Mouse (Mus musculus) ES-CJ7 (cell line): ENCODE results near the gene Zmynd15.
"Not testable (repeated sequence)": the region's sequence is repeated elsewhere in the genome, so short reads cannot be mapped to it uniquely, and the experiment has no call there.

ENCODE experiments used
- DNase-seq: peaks from one replicate; pipeline ENCODE4 v3.0.0; 2011; ENCODE audit warnings: low read depth, low spot score

Gene Zmynd15

DNA sequence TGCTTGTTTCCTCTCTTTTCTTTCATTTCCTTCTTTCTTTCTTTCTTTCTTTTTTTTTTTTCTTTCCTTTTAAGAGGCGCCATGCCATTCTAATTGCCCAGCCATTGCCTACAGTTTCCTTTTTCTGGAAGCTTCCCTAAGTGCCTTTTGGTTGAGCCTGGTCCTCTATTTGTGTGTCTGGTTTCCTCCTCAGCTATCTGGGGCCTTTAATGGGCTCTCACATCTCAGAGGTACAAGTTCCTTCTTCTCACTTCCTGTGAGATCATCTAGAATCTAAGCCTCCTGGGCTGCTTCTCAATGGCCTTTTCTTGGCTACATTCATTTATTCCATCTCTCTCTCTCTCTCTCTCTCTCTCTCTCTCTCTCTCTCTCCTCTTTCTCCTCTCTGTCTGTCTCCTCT is 11.9 kb upstream of the Zmynd15 start:
- no peak for DNase-seq

DNA sequence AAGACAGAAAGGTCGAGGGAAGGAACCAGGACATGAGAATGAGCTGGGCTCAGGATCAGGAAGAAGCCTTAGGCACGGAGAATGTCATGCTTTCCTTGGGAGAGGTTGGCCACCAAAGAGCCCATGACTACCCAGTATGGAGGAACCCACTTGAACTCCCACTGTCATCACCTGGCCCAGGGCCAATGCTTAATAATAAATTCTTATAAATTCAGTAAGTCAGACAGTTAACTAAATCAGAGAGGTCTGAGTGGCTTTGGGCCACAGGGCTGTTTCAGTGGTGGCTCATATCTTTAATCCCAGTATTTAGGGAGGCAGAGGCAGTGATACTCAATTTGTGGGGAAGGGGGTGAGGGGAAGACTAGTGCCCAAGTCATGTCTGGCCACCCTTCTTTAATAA is 8.3 kb upstream of the Zmynd15 start:
- no peak for DNase-seq

DNA sequence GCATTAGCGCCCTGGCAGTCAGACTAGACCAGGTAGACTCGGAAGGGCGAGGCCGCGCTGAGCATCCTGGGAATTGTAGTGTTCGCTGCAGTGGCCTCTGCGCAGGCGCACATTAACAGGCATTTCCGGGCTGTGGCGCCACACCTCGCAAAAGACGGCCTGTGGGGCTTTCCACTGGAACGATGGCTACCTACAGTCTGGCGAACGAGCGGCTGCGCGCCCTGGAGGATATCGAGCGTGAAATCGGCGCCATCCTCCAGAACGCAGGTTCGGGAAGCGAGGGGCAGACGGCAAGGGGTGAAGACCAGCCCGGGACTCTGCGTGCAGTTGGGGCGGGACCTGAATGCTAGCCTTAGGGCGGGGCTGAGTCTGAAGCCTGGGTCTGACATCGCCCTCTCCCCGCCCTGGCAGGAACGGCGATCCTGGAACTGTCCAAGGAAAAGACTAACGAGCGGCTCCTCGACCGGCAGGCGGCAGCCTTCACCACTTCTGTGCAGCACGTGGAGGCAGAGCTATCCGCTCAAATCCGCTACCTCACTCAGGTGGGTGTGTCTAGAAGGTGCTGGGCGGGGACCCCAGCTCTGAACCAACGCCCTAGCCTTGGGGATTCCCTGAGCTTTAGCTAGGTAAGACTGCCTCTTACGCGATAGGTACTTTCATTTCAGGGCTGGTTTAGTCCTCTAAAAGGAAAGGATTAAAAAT is 7.3 kb upstream of the Zmynd15 start, which contains the start of gene Med11:
TSS of gene Med11 (plus strand) at position 123 of the 702 bp plus-strand sequence.
- peak; percentile 99 for DNase-seq

DNA sequence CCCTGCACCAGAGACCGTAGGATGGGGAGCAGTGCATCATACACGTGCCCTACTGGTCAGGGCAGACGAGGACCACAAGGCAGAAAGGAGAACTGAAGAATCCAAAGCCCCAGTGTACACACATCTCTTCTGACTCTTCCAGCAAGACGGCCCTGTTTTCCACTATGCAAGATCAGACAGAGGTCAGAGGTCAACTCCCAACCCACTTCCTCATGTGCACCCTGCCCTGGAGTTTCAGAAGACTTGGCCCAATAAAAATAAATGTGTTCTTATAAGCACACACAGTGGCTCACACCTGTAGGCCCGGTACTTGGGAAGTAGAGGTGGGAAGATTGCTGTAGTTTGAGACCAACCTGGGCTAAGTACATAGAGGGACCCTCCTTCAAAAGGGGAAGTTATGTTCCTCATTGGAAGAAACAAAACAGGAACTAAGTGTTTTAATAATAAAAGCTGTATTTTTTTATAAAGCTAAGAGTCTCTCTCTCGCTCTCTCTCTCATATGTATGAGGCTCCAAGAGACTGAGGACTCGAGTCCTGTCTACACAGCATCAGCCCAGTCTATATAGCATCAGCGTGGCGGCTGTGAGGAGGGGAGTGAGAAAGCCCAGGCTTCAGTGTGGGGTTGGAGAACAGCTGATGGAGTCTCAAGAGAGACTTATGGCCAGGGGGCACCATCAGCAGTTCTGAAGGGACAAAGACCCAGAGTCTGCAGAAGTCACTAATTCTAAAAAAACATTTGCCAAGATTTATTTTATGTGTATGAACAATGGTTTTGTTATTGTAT is 5.8 kb upstream of the Zmynd15 start:
- no peak for DNase-seq

DNA sequence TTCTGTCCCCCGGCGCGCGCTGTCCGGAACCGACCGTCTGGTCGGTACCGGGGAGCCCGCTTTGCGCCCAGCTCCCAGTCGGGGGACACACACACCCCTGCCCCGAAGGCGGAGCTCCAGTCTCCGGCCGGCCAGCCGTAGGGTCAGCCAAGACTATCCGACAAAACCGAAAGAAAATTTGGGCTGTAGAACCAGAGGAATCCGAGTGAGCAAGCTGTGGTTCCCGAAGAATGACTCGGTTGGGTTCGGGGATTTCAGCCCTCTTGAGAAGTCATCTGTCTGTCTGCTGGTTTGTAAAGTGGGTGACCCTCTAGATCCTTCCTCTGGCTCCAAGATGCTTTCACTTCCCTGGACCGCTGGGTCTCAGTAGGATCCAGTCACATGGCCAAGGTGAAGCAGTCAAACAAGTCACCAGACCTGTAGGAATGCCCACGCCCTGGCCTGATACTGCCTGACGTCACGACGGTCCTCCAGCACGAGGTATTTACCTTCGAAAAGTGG is 418 bp downstream of the Zmynd15 start, which contains the start of gene Cxcl16:
TSS of gene Cxcl16 (minus strand) at position 384 of the 501 bp plus-strand sequence.
- peak; percentile 72 for DNase-seq

DNA sequence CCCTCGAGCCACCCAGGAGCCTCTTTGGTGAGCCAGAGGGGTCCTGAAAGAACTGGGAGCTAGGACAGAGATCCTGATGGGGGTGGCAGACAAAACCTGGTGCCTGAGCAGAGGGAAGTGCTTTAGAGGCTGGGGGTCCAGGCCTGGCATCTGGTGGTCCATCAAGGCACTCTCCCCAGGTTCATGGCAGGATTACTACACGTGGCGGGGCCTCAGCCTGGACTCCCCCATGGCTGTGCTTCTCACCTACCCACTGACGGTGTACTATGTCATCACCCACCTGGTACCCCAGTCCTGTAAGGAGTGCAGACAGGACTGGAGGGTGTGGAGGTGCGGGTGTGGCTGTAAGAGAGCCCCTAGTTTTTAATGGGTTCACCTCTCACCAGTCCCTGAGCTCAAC is 4.7 kb downstream of the Zmynd15 start:
- DNase-seq = no peak

DNA sequence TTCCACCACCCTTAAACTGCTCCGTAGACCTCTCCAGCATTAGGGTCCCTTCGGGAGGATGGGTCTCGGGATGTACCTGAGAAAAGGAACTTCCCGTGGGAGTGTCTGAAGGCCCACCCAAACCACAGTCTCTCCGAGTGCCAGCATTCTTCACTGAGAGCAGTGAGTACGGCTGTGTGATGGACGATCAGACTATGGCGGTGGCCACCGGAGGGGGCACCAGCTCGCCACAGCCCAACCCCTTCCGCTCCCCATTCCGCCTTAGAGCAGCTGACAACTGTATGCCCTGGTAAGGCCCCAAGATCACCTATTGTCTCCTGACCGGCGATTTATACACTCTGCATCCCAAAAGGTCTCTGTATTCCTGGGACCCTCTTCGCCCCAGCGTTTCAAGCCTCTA is 6.0 kb downstream of the Zmynd15 start:
- peak; percentile 34 for DNase-seq

DNA sequence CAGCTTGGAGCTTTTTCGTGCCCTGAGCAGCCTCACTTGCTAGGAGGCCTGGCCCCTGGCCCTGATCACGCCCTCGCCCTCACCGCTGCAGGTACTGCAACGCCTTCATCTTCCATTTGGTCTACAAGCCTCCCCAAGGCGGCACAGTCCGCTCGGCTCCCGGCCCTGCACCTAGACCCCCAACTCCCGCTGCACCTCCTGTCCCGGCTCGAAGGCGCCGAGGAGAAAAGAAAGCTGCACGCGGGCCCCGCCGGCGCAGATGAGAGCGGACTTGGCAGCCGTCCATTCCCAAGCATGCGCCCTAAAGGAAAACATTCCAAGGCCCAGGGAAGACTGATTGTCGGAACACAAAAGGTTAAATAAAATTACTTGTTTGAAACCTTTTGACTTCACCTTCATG is 6.6 kb downstream of the Zmynd15 start:
- no peak for DNase-seq

DNA sequence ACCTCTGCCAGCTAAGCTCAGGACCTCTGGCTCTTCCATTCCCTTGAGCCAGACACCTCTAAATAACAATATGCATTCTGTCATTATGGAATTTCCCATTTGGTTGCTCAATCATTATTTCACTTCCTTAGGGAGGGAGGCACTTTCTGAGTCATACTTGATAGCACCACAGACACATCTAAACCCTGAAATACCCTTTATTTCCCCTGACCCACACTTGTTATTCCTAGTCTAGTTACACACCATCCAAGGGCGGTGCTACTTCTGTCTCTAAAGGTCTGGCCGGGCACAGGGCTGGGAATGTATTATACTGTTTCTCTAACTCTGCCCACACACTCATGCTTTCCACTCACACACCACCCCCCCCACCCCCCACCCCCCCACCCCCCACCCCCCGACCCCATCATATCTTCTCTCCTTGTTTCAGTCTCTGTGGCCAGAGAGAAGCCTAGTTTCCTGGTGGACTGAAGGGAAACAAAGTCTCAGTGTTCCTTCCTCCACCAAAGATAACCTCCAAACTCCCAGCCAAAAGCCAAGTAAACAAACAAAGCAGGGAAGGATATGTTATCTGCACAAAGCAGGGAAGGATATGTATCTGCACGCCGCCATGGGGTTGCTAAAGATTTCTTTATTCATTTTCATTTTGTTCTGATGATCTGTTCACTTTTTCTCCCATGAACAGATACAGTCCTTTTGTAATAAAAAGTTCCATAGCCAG is 8.8 kb downstream of the Zmynd15 start:
- no peak for DNase-seq

DNA sequence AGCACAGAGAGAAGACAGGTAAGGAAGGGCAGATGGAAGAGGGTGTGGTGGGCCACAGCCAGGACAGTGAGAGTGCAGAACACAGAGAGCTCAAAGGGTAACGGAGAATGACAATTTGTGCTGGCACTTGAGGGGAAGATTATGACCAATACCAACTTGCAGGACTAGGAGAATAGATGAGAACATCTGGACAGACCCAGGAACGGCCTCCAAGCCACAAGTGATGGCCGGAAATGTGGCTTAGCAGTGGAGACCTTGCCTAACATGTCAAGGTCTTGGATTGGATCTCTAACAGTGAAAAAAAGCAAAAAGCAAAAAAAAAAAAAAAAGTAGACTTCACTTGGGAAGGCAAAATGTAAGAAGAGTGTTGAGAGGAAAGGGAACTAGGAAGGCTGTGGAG is 10.5 kb downstream of the Zmynd15 start:
- no peak for DNase-seq

DNA sequence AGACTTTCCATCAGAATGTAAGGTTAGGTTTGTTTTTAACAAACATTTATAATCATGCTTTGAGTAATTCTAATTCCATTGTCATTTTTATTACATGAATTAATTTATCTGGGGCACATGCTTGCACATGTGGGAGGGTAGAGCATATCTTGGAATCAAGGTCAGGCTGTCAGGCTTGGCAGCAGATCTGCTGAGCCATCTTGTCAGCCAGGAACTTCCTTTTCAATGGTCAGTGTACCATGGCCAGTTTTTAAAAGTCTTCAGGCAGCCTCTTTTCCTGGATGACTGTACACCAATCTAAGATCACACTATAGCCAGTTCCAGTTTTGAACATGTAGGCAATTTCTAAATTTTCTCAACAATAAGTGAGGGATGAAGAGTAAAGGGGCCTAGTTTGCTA is 13.5 kb downstream of the Zmynd15 start:
- no peak for DNase-seq

DNA sequence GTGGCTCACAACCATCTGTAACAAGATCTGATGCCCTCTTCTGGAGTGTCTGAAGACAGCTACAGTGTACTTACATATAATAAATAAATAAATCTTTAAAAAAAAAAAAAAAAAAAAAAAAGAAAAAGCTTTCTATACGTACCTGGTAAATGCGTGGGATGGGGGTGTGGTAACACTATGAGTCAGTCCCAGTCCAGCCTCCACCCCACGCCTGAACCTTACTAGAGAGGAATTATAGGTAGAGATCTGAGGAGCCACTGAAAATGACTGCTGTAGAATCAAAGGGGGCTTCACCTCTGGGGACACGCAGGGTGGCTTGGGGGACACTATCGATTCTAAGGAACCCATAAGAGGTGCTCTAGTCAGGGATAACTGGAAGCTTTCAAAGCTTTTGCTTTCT is 14.1 kb downstream of the Zmynd15 start:
- DNase-seq = not testable (repeated sequence)

DNA sequence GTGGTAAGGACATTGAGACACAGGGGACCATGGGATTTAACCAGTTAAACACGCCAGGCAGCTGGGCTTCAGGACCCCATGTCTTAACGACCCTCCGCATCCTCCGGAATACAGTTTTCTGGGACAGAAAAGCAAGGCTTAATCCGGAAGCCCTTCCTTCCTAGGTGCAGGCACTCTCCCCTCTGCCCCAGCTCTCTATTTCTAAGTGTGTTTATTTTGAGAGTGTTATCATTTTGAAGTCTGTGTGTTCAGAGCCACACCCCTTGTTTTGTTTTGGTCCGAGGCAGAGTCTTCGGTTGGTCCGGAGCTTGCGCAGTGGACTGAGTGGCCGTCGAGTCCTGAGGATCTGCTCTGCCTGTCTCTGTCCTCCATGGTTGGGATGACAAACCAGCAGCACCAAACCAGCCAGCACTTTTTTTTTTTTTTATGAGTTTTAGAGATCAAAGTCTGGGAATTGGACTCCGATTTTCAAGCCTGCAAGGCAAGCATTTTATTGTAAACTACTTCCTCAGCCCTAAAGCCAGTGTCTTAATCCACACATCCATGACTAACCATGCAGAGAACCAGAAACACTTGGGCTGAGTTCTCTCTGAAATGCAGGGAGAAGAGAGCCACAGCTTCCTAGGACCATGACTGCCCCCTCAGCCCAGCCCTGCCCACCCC is 15.8 kb downstream of the Zmynd15 start:
- DNase-seq = no peak

DNA sequence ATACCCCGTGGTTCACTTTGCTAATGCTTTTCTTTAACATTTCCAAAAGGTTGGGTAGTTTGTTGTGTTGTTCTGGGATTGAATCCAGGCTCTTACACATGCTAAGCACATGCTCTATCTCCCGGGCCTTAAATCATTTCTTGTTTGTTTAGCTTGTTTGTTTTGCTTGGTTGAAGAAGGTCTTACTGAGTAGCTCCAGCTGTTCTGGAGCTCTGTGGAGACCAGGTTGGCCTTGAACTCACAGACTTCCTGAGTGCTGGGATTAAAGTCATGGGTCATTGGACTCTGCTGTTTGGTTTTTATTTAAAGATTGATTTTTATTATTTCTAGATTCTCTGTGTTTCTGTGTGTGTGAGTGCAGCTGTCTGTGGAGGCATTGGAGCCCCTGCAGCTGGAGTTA is 26.3 kb downstream of the Zmynd15 start:
- DNase-seq = no peak

DNA sequence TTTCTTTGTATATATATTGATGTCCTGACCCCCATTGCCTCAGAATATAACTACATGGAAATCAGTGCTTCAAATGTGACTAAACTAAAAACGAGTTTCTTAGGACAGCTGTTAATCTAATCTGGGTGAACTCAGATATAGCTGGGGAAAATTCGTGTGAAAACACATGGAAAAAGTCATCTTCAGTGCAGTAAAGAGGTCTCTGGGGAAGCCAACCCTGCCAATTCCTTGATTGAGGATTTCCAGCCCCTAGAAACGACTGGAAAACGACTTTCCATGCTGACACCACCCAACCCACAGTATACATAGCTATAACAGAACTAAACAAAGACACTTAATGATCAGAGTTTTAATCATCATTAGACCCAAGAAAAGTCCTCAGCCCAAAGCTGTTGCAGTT is 28.6 kb downstream of the Zmynd15 start:
- no peak for DNase-seq

DNA sequence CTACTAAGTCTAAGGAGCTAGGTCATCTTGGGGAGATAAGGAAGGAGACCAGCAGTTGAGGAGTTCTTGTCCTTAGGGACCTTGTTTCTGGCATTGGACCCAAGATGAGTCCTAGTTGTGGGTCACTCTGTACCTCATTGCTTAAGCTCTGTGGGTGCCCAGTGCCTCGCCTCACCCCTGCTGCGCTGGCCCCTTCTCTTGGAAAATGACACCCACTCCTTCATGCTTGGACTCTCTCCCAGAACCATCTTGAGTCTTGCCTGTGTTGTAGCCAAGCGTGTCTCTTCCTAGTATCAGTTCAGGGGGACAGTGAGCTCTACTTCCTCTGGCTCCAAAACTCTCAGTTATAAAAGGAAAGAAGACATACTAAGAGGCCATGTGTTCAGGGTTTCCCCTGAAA is 29.9 kb downstream of the Zmynd15 start:
- DNase-seq = no peak

DNA sequence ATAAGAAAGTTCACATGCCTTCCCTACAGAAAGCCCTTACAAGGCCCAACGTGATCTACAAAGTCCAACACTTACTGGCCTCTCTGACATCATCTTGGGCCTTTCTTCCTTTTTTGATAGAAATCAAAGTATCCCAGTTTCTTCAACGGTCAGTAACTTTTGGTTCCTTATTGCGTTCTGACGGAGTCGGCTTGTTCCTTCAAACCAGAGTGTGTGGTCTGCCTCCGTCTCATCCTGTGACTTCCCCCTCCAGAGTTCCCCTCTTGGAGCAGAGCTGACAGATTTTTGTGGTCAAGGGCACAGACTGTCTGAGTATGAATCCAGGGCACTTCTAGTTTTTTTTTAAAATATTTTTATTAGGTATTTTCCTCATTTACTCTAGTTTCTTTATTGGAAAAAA is 30.5 kb downstream of the Zmynd15 start:
- no peak for DNase-seq

DNA sequence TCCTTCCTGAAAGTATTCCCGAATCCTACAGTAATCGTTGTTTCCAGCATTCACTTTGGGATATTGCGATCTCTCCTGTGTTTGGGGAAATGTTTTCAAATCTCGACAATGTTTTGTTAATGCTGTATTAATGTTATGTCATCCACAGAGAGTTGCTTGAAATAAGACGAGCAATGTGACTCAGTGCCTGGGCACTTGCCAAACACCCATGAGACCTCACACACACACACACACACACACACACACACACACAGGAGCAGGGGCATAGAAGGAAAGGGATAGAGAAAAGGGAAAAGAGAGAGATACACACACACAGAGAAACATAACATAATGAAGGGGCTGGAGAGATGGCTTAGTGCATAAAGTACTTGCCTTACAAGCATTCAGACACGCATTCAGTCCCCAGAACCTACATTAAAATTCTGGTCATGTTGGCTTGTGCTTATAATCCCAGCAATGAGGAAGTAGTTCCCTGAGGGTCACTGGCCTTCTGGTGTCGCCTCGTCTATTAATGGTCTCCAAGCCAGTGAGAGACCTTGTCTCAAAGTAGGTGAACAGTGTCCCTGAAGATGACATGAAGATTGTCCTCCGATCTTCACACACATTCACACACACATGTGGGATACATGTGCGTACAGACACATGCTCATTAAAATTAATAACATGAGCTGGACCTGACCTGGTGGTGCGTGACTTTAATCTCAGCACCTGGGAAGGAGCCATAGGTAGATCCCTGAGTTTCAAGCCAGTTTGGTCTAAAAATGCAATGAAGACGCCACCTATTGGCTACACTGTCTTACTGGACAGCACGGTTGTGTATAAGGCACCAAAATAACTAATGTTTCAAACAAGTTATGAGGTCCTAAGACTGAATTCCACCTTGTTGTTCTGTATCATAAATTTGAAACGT is 40.6 kb downstream of the Zmynd15 start:
- peak; percentile 40 for DNase-seq

DNA sequence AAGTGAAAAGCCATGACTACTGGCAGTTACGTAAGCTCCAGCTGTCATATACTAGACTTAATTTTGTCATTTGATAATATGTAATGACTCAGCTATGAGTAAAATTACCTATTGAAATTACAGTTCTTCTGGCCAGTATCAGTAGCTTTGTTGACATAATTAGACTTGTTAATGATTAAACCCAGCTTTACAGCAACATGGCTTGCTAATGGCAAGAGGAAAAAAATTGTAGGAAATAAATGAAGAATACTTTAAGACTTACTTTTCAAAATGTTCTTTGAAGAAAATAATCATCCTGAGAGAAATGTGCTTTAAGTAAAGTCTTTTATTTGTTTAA is 41.2 kb downstream of the Zmynd15 start:
- DNase-seq = no peak

DNA sequence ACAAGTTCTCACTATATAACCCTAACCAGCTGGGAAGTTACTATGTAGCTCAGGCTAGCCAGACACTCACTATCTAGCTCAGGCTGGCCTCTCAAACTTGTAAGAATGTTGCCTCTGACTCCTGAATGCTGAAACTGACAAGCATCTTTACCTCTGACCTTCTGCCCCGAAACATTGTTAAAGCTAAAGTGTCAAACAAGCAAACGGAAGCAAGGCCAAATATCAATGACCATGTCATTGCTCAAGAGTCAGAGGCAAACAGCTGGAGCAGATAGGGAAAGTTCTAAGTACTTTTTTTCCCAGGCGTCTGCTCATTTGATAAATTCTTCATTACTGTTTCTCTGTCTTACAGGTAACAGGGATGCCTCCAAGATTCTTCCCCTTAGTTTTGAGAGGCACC is 42.8 kb downstream of the Zmynd15 start:
- DNase-seq = no peak

DNA sequence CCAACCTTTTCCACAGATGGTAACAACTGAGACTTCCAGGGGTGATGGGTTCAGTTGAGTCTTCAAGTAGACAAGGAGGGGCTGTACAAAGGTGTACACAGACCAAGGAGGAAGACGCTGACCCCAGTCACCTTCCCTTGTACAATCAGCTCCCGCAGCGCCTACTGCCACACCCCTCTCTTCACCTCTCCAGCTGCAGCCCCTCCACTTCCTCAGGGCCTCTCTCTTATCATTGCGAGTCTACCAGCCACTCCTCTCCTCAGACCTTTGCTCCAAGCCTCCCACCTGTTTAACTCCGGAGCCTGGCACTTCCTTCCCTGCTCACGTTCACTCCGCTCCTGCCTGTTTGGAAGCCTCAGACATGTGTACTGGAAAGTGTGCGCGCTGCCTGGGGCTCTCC is 45.7 kb downstream of the Zmynd15 start, which contains the start of gene Tm4sf5:
TSS of gene Tm4sf5 (plus strand) at position 275 of the 400 bp plus-strand sequence.
- peak; percentile 52 for DNase-seq
